Mouse (Mus musculus) adrenal gland, postnatal 4 days (tissue): ENCODE results near the gene Cgas. TPM values are rescaled to one million over a fixed set of nuclear protein-coding genes. Genes with fewer than 3 reads are reported as not detected.

ENCODE experiments used
- DNase-seq, 2 experiments: peaks; one replicate each; pipeline ENCODE4 v3.0.0; 2021 to 2022; ENCODE audit warnings: low spot score in 2 of 2, mixed read lengths in 2 of 2
- total RNA-seq, 2 experiments: library from RNA; stranded (reverse); gene quantifications; 2 replicates each; pipeline ENCODE4 v1.2.3; 2021

Gene Cgas
- total RNA-seq, 2 experiments from 2014 or later, result 1.6 to 1.7 TPM

DNA sequence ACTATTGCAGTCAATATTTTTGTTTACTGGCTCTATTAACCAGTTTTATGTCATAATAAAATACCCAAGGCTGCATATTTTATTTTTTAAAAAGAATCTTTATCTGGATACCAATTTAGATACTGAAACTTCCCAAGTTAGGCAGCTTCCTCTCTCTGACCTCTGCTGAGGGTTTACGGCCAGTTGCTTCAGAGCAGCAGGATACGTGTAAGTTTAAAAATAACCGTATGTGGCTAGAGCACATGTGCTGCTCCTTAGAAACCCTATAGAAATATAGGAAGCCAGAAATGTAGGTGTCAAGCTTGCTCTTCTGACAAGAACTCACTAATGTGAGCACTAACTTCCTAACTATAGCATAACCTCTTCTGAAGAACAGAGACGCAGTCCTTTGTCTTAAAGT, 20.3 kb upstream of the Cgas start:
- DNase-seq, result no peak

DNA sequence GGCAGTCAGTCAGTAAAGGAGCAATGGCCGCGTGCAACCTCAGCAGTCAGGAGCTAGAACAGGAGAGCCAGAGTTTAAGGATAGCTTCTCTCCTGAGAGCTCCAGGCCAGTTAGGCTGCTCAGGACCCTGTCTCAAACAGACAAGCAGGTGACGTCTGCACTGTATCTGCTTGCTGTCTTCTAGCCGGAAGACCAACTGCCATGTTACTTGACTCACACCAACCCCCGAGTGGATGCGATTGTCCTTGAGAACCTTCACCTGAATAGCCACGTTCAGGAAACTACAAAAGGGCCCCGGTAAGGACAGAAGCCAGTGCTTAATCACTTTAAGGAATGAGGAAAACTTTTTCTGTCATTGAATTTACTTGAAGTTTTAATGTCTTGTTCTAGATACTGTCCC, 14.0 kb upstream of the Cgas start:
- DNase-seq, result no peak

DNA sequence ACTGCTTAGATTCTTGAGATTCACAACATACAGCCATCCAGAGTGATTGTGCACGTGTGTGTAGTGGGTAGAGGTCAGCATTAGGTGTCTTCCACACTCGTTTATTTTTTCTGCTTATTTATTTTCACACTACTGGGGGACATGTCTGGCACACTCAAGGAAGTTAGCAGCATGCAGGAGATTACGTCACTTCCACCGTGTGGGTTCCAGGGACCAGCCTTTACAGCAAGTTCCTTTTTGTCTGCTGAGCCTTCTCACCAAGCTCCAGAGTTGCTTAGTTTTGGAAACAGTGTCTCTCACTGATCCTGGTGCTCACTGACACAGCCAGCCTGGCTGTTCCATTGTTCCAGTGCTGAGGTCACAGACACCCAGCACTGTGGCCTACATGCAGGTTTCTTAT, 8.3 kb upstream of the Cgas start:
- DNase-seq, result no peak

DNA sequence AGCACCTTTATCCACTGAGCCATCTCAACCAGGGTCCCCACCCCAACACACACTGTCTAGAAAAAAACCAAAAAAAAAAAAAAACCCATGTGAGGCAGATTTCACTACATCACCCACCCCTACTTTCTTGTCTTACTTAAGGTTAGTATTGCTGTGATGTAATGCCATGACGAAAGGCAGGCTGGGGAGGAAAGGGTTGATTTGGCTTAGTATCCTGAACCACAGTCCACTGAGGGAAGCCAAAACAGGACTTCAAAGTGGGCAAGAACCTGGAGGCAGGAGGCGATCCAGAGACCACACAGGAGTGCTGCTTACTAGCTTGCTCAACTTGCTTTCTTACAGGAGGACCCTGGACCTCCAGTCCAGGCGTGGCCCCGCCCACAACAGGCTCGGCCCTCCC, 7.4 kb upstream of the Cgas start:
- DNase-seq, result no peak

DNA sequence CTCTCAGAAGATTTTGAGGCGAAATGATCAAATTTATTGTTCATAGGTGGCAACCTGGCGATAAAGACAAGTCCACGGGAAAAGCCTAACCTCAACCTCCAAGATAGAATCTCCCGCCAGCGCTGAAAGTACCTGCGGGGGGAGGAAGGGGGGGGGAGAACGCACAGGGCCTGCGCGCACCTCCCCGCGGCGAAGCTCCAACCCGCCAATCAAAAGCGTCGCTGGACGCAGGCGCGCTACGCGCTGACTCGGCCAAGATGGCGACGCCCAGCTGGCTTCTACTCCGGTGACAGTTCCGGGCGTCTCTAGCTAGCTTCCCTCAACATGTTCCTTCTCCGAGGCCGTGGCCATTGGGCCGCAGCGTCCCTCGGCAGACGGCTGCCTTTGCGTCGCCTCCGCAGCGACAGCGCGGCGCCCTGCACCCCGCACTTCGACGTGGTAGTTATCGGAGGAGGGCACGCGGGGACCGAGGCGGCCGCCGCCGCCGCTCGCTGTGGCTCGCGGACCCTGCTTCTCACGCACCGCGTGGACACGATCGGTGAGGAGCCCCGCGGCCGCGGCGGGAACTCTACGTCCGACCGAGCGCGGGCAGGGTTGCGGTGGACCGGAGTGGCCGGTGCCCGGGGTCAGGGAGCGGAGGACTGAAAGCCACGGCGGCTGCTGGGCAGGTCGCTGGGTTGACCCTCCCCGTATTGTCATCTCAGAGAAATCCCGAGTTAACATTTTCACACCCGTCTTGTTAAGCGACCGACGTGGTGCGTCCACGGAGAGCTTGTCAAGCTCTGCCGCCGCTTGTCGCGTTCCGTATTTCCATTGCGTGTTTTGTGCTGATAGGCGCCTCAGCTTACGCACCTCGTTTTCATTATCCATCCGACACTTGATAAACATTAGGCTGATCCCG, 5.2 kb upstream of the Cgas start, which contains the start of the genes Mto1 and Gm17324:
Gene Mto1, plus strand, starts transcription at position 236 of the 901 bp plus-strand sequence.
Gene Gm17324, minus strand, starts transcription at position 814 of the 901 bp plus-strand sequence.
- peak; percentile 76 to 82 for DNase-seq

DNA sequence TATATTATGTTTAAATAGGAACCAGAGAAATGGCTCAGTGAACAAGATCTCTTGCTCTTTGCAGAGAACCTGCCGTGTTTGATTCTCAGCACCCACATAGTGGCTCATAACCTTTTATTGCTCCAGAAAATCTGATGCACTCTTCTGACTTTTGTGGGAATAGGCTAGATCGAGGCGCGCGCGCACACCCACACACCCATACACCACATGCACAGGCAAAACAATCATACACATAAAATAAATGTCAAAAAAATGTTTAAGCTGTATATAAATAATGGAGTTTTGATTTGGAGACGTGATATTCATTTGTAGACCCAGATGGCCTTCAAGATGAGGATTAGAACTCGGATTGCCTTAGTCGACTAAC, 4.6 kb upstream of the Cgas start:
- no peak for DNase-seq

DNA sequence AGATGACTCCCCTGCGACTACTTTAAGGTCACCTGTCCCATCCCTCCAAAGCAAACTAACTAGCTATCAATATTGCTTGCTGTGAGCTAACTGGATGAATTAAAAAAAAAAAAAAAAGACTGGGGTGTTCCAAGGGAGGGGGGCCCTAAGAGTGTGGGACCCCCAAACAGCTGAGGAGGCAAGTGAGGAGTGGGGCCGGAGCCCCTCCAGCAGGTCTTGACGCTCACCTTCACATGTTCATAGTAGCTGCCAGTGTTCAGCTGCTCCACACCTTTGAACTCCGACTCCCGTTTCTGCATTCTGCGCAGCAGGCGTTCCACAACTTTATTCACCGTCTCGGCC, 829 bp downstream of the Cgas start:
- DNase-seq, result no peak

DNA sequence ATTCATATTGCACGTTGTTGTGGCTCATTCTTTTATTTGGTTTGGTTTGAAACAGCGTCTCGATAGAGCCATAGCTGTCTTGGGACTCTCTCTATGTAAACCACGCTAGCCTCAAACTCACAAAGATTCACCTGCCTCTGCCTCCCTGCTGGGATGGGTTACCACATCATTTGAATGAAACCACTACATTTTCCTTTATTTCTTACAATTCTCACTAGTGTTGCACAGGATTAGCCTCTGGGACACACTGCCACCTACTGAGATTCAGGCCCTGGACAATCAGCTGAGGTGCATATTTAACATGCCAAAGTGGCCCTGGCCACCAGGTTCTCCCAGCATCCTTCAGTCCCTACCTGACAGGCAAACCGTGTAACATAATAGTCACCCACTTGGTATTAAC, 3.6 kb downstream of the Cgas start:
- DNase-seq, result no peak

DNA sequence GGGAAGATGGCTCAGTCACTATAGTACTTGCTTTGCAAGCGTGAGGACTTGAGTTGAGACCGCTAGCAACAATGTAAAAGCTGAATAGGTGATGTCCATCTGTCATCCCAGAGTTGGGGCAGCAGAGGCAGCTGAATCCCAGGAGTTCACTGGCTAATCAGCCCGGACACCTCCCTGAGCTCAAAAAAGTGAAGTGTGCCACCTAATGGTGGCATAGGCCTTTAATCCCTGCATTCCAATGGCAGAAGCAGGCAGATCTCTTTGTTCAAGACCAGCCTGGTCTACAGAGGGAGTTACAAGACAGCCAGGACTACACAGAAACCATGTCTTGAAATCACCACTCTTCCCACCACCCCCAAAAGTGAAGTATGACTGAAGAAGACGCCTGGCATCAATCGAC, 10.6 kb downstream of the Cgas start:
- DNase-seq, result no peak

DNA sequence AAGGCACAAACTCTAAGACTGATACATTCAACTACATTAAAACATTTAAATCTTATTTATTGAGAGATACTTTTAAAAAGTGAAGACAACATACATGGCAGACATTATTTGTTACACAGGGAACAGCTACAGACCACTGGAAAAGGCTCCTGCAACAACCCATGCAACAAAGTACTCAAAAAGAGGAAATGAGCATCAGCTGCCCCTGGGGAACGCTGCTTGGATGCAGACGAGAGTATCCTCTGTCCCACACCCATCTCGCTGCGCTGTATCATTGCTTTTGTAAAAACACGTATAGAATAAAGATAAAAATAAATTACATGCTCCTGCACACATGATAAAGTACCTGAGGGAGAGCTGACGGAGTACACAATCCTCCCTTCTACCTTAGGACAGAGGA, 12.6 kb downstream of the Cgas start:
- DNase-seq, result no peak

DNA sequence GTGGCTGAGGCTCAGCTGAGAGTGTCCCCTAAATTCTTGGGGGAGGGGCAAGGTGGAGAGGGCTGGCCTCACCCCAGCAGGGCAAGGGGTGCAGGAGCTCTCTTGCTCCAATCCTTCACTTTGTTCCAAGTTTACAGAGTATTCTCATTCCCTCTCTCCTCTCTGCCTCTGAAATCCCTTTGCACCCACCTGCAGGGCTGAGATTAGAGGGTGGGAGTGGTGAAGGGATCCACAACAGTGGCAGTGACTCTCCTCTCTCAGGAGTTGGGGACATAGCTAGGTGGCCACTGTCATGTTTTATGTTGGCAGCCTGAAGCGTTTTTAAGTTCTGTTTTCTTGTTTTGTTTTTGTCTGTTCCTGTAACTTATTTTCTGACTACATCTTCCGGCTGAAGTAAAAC, 13.5 kb downstream of the Cgas start:
- DNase-seq, result no peak

DNA sequence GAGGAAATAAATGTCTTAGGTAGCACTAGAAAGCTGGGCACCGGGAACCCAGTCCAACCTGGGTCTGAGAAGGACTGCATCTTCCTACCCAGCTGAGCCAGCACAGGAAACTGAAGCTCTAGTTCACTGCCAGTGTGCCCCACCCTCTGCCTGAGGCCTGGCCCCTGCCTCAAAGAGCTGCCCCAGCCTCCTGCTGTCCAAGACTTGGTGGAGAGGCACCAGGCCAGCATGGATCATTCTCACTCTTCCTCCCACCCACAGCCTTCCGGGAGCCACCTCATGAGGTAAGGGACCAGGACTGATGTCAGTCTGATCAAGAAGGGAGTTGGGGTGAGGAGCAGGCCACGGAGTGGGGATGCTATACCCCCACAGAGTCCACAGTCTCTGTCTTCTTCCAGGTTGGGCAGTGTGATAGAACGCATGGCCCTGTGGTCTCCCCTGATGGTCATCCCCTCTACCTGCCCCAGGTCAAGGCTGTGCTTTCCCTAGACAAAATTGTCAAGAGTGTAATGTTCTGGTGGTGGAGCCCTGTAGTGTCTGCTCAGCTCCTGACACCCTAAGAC, 14.1 kb downstream of the Cgas start:
- DNase-seq, result no peak

DNA sequence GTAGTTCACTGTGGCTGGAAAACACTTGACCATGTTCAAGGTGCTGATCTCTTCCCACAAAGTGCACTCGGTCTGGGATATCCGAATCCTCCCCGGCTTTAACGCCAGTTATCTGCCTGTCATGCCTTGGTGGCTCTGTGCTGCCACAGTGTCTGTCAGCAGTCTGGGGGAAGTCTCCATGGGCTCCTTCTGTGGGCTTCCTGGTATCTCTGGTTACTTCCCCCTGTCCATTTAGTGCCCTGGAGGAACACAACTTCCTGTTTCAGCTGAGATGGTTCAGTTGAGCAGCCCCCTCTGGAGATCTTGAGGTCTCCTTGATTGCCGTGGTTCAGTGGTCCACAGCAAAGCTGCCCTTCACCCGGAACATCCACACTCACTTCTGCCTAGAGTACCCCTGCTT, 14.9 kb downstream of the Cgas start:
- no peak for DNase-seq

DNA sequence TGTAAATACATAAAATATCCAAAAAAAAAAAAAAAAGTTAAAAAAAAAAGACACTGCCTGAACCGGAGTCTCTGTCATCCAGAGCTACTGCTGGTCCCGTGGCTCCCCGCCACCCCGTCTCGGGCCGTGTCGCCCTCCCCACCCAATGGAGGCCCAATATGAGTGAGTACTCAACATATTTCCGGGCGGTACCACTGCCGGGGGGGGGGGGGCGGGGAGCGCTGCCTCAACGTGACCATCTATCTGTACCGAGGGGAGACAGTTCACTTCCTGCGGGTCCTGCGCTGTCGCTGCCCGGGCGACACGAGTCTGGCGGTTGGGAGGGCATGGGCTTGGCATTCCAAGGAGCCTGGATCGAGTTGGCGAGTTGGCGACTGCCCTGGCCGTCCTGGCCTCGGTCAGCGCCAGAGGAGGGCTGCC, 15.7 kb downstream of the Cgas start:
- no peak for DNase-seq

DNA sequence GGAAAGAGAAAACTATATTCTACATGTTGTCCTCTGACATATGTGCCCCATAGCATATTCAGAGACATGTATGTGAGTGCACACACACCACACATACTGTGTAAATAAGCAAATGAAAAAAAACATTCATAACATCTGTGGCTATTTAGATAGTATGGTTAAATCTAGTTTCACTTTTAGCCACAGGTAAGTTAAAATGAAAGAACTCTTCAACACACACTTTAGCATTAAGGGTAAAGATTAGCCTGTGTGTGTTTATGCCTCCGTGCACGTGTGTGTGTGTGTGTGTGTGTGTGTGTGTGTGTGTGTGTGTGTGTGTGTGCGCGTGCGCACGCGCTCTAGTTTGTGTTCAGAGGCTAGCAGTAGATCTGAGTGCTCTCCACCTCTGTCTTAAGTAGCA, 41.4 kb downstream of the Cgas start:
- no peak for DNase-seq

DNA sequence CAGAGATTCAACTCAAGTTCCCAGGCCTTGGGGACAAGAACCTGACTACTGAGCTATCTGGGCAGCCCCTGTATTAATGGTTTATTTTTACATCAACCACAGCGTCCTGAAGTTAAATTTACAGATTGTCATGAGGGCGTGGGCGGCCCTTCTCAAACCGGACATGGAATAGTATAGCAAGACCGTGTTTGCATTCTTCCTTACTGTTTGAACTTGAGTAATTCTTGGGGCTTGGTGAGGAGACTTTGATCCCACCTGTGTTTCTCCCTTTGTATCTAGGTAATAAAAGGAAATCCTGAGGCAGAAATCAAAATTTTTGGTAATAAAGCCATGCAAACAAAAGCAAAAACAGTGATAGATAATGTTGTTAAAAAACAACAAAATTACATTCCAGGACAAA, 42.5 kb downstream of the Cgas start:
- no peak for DNase-seq

DNA sequence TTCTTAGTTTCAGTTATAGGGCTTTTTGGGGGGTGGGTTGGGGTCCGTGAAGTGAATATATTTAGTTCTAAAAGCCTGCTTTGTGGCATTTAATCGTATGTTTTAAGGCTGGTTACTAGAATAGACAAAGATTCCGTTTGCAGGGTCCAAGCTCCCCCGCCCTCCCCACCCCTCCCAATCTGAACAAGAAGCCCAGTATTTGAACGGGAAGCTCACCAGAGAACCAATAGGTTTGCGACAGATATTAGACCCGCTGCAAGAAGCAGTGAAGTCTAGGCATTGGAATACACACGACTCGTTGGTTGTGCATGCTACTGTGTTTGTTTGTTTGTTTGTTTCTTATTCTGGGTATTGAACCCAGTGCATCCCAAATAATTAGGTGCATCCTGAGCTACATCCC, 46.5 kb downstream of the Cgas start:
- no peak for DNase-seq

DNA sequence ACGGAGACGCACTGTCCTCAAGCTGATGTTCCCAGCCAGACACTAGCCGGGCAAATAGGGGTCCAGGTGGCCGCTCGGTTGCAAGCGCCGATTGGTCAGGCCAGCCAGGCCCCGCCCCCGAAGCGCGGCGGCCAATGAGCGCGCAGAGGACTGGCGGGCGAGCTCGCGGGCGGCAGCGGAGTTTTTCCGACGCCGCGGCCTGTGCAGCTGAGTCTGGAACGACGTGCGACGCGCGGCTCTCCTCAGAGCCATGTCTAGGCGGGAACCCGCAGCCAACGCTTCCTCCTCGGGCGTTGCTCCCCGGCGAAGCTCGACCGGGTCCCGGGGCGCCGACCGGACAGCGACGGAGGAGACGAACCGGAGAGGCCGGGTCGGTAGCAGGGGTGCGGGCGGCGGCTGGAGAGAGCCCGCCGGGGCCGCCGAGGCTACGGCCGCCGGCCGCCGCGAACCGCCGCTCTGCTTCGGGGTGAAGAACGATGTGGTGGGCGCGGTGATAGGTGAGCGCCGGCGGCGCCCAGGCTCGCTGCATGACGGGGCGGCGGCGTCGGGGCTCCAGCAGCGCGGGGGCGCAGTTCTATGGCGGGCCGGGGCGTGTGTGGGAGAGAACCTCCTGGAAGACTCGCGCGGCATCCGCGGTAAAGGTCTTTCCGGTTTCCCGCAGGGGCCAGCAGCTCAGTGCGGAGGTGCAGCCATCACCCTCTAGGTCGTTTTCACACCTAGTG, 47.2 kb downstream of the Cgas start, which contains the start of gene Ddx43:
Gene Ddx43, plus strand, starts transcription at position 148 of the 722 bp plus-strand sequence.
- DNase-seq, result no peak

DNA sequence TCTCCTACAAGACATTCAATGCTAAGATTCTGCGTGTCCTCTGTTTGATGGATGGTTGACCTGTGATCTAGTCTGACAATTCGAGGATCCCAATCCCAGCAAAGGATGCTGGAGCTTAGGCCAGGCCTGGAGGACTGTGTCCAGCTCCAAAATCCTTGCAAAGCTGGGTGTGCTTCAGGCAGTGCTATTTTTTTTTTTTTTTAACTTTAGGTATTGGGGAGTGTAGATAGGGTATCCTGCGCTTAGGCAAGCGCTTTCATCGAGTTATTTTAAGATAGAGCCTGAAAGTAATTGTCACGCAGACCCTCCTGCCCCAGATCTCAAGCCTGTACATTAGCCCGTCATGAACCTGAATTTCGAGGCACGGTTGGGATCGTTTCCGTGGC, 47.8 kb downstream of the Cgas start:
- DNase-seq, result no peak

DNA sequence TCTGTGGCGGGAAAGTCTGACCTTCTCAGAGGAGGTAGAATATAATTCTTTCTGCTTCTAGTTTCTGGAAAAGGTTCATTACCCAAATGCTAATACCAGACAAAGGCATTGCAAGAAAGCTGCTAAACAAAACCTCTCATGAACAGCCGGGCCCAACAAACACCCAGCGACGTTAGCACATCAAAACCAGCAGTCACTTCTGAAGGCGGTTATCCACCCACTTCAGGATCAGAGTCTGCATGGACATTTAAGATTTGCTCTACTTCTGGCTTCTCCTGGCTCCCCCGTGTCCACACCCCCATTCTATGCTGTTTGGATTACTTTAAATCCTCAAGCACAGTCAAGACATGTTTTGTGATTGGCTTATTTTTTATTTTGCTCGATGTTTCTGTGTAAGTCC, 48.4 kb downstream of the Cgas start:
- DNase-seq, result no peak

DNA sequence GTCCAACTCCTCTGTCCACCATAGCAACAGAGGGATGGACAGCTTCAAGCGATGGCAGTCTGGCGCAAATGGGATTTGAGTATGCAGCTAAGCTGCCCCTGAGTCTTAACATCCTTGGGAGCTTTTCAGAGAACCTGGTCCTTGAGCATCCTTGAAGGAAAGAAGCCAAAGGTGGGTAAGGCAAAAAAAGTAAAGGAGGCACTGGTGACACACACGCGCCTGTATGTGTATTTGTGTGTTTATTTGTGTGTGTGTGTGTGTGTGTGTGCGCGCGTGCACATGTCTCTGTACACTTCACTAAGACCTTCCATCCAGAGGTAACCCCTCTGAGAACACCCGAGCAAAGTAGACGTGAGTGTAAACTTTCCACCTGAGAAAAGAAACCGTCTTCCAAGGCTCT, 49.3 kb downstream of the Cgas start:
- no peak for DNase-seq

DNA sequence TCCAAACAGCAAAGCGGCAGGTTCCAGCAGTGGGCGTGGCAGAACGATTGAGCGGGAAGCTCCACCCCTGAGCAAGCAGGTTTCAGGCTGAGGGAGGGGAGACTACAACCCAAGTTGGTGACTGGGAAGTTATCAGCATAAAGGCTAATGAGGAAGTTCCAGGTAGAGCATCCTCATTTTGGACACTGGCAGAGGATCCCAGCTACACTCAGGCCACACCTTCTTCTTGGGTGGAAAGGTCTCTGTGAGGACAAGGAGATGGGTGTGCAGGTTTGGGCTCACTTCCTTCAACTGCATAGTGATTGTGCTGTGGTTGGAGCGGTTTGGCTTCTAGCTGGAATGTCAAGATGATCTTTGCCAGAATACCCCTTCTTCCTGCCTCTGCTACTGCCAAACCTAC, 53.1 kb downstream of the Cgas start:
- DNase-seq, result no peak
